Mouse (Mus musculus): ENCODE measurements around the gene Hecw2.

The Hecw2 gene

DNA sequence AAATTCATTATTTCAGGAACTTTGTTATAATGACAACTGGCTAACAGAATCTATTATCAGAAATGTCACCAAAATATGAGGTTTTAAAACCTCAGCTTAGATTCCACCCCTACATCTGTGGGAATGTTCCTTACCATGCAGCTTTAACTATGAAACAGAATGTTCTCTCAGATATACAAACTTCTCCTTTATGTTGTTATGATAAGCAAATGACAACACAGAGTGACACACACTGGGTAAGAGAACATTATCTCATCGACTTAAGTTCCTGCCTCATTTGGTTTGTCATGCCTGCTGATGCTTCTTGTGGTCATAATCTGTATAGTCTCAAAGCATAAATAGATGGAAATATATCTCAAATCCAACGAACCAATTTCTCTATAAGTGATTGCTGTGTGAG lies 312.5 kb downstream of the Hecw2 start:
- no peak for DNase-seq

DNA sequence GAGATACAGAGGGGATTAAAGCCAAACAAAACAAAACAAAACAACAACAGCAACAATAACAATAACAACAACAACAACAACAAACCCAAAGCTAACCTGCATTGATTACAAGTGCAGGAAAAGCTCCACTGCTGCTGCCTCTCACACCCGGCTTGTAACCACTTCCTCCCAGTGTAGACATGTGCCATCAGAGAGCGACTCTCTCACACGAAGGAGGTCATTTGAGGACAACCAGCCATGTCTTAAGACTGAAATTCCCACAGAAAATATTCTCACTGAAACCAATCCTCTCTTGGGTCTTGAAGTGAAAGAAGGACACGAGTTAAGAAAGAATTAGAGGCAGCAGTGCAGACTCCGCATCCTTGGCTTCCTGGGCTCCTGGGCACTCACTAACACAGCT lies 319.0 kb downstream of the Hecw2 start:
- no peak for DNase-seq

DNA sequence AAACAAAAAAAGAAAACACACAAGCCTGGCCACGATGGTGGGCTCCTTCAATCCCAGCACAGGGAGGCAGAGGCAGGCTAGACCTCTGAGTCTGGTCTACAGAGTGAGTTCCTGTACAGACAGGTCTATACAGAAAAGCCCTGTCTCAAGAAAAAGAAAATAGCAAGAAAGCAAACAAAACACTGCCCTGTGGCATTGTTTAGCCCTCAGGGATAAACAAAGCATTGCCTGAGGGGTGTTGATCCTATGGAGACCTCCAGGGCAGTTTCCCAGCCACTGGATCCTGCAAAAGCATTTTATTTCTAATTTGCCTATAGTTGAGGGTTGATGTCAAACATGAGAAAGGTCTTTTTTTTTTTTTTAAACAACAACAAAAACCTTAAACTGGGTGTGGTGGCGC lies 327.7 kb downstream of the Hecw2 start:
- DNase-seq = no peak

DNA sequence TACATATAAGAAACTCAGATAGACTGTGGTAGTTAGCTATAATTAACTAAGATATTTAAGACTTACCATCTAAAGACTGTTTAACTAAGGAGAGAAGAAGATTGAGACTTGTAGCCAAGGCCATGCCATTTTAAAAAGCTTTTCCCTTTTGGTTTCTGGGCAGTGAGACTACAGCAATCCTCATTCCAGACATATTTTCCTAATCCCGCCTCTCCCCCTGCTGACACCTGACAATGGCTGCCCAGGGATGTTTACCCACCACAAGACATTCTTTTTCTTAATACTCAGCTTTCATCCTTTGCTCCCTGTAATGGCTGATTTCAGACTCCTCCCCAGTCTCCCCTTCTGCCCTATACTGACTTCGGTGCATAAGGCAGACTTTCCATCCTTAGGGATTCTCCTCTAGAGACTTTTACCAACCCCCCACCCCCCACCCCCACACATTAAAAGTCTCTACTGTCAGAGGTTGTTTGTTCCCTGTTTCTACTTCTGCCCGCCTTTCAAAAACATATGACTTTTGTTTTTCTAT lies 328.5 kb downstream of the Hecw2 start:
- DNase-seq = no peak

DNA sequence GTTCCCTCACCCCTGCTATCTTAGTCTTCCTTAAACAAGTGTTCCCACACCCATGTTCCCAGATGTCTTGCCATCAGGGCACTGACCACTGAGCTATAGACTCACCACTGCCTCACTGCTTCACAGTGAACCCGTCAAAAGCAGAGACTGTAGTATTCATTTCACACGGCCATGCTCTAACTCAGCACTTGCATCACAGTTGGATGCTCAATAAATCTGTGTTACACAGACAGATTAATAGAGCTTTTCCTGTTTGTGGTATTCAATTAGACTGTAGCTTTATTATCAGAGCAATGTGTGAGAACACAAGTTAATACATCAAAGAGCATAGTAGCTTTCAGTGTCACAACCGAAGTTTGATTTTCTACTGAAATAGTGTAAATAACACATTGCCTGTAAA lies 330.9 kb downstream of the Hecw2 start:
- no peak for DNase-seq

DNA sequence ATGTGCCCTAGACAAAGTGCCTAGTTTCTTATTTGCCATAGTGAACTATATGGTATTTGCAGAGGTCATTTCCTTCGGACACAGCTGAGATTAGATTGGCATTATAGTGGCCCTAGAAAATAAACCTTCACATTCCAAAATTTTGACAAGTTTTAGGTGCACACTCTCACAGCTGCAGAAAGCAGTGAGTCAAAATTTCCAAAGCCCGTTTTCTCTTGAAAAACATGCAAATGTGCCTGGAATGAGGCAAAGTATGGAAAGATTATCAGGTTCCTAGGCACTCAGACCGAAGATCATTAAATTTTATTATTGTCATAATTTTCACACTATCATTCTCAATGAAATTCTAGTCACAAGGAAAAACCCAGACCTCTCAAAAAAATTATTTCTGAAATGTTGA lies 334.4 kb downstream of the Hecw2 start:
- no peak for DNase-seq

DNA sequence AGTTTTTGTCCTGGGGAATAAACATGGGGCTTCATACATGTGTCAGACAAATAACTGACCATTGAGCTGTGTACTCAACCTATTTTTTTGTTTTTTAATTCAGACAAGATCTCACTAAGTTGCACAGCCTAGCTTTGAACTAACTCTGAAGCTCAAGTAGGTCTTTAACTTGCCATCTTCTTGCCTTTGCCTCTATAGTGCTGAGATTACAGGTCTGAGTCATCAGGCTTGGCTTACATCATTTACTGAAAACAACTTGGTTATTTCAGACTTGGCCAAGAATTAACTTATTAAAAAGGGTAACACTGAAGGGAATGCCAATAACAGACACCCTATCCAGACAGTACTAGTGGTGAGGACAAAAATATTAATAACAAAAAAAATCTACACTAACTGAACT lies 335.8 kb downstream of the Hecw2 start:
- no peak for DNase-seq

DNA sequence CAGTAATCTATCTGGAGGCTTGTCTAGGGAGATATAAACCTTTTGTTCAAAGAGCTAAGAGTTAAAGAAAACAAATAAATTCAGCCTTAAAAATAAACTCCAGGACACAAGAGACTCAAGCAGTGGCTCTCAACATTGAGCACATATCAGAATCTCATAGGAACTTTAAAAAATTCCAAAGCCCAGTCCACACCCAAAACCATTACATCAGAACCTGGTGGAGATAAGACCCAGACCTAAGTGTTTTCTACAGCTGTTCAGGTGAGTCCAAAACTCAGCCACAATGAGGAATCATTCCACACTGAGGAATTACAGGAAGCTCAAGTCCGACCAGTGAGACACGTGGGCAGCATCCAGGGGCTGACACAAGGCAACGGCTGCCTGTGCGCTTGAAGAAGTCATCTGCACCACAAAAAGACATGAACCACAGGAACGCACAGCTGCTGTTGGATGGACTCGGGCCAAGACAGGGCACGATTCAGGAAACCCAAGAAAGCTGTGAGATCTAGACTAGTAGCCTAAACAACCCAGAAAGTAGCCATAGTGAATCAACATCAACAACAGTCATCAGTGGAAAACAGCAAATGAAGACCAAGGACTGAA lies 338.4 kb downstream of the Hecw2 start:
- peak; percentile 51 for DNase-seq

DNA sequence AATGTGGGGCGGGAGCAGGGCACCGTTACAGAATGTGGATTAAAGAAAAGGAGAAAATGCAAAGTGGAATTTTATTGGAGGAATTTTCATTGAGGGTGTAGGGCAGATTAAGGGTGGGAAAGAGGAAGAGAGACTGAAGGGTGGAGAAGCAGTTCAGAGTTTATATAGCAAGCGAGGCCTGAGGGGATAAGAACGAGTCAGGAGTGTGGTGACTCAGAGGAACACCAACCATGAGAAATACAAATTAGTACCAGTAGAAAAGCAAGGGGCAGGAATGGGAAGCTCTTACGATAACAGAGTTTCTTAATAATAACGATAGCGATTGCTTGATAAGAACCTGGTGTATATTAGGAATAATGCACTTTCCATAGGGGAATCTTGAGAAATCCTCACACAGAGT lies 339.2 kb downstream of the Hecw2 start:
- DNase-seq = no peak

DNA sequence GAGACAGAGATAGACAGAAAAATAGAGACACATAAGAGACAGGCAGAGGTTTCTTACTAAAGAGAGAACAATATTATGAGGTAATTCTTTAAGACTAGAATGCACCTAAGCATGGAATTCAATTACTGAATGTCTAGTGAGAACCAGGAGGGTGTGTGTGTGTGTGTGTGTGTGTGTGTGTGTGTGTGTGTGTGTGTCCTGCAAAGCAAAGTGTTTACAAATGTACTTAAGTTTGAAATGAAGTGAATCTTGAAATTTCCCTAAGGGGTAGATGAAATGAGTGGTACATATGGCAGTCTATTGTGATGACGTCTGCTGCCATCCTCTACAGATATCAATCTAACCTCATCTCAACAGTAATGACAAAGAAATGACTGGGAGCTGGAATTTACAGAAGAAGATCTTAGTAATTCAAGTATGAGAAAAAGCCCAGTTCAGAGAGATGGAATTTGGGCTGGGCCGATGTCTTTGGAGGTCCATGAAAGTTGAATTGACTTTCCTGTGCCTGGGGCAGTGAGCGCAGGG lies 342.8 kb downstream of the Hecw2 start:
- DNase-seq = no peak

DNA sequence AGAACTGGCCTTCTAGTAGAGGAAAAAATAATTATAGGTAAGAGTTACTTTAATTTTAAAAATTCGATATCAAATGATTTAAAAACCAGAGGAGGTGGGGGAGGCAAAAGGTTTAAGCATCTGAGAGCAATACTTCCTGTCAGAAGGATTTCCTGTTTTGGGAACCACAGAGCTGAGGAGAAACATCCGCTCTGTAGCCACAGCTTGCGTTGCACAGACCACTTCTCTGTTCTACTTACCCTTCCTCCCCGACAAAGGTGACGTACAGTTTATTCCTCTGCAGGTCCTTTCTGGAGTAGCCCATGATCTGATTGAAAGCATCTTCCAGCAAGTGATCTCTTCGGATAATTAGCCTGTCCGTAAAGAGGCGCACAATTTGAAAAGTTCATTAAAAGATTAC lies 343.6 kb downstream of the Hecw2 start:
- DNase-seq = peak; percentile 83

DNA sequence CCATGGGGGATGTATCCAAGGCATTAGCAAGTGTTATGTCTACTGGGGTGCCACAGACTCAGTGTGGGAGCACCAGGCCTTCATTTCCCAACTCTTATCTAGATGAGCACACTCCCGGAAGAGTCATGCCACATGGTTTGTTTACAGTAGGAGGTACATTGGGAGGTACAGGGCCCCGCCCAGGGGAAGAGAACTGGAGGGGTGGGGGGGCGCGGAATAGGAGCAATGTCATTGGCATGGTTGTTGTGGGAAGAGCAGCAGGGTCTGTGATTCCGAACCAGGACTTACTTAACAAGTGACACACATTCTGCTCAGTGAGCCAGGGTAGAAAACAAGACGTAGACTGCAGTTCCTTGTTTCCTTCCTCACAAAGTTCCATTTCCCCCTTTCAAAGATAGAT lies 344.1 kb downstream of the Hecw2 start:
- peak; percentile 80 for DNase-seq

DNA sequence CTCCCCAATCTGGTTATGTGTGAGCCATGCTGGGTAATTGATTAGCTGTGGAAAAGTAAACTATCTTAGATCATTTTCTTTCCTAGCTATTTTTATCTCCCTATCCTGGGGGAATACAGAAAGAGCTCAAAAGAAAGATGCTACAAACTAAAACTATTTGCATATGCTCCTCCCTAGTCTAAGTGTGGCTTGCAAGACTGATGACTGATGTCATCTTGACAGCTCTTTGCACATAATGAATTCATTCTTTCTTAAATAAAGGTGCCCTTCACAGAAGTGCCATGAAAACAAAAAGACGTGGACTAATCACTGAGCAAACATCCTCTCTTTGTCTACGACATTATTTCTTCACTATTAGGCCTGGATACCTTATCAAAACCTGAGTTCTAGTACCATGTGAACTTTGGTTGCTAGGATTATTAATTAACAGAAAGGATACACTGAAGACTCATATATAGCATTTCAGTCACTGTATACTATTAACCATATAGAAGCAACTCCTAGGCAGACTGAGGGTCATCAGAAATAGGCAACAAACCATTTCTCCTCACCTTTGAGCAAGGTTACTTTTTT lies 348.2 kb downstream of the Hecw2 start:
- no peak for DNase-seq

DNA sequence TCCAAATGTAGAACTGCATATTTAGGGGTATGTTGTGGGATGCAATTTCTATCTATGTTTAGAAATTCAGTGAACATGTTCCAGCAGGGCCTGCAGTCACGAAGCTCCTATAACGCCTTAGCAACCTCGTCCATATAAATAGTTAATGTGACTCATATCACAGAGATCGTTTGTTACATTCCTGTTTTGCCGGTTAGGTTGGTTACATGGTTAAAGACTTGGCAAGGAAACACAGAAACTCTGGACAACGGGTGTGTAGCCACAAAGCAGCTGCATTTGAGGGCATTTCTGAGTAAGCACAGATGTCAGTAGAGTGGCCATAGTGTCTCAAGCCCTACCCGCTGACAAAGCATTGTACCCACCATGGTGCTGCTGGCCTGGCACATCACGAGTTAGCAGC lies 349.1 kb downstream of the Hecw2 start:
- peak; percentile 59 for DNase-seq

DNA sequence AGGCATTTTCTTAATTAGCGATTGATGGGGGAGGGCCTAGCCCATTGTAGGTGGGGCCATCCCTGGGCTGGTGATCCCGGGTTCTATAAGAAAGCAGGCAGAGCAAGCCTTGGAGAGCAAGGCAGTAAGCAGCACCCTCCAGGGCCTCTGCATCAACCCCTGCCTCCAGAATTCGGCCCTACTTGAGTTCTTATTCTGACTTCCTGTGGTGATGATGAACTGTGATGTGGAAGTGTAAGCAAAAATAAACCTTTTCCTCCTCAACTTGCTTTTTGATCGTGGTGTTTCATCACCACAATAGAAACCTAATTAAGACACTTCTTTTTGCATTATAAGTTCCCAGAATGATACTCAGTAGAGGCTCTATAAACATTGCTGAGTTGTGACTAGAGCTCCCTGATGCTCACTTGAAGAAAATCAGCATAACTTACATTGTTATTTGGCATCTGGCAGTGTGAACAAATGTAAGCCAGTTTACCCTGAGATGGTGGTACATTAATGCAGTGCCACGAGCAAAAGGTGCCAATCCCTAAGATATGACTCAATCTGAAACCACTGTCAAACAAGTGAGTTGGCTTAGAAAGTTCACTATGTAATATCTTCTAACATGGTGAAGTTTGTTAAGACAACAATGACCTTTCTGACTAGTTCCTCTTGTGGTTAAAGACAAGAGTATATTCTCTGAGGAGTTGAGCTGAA lies 349.9 kb downstream of the Hecw2 start:
- no peak for DNase-seq

DNA sequence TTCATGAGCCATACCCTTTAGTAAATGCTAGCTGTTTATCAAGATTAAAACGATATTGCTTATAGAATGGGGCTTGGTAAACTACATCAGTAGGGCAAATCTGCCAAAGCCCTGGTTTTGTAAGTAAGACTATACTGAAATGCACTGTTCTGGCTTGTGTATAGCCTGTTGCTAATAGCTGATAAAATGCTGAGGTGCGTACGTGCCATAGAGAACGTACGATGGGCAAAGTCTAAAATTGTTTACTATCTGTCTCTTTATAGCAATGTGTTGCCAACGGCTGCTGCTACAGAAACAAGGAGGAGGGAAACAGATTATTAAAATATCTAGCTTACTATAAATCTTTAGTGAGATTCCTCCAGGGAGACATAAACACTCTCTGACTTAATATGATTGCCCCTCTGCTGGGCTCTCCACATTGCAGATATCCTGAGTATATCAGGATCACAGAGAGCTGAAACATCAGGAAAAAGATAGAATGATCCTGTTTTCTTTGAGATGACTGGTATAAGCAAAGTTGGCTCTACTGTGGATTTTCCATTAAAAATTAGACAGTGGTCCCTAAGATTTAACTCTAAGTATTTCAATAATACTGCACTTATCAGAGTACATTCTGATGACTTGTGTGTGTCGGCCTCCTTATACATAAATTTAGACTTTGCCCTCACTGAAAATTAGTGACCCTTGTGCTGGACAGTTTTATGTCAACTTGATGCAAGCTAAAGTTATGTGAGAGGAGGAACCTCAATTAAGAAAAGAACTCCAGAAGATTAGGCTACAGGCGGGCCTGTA lies 350.6 kb downstream of the Hecw2 start:
- DNase-seq = no peak

DNA sequence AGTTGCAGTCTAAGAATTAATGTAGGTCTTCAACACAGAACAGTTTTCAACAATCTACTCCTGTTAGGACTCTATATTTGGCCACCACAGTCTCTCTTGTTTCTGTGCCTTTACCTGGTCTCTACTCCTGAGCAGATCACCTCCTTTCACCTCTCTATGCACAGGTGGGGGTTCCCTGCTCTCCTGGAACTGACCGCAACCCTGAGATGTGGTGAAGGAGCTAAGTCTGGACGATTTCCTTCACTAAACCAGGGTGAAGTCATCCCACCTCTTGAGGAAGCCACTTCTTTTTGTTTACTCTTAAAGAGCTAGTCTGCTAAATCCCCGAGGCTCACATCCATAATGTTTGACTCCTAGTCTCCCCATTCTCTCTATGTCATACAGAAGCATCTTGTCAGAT lies 351.9 kb downstream of the Hecw2 start:
- no peak for DNase-seq

DNA sequence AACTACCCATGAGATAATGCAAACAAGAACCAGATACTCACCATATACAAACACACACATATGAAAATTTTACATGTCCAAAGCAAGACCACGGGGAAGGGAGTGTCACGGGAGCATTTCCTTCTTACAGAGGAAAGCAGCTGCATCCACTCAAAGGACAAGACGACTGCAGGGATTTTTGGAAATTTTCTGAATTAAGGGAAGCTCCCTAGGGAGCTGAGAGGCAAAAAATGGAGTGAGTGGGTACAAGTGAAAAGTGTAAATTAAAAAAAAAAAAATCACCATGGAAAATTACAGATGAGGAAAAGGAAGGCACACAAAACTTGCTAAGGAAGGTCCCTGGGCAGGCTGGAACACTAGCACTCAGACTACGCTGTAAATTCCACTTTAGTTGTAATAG lies 353.9 kb downstream of the Hecw2 start:
- DNase-seq = no peak

DNA sequence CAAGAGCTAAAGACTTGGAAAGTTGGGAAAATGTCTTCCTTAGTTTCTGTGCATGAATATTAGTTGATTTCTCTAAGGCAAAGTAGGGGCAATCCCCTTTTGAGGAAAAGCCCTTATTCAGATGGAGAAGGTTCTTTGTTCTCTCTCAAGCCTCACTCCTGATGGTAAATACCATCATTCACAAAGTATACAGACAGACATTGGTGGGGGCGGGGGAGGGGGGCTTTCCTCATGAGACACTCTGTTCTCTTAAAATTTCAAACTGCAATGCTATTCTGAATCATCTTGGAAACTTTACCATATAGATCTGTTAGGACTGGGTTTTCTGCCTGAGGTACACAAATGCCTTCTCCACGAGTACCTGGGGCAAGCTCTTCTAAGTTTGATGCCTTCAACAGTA lies 355.6 kb downstream of the Hecw2 start:
- DNase-seq = no peak

DNA sequence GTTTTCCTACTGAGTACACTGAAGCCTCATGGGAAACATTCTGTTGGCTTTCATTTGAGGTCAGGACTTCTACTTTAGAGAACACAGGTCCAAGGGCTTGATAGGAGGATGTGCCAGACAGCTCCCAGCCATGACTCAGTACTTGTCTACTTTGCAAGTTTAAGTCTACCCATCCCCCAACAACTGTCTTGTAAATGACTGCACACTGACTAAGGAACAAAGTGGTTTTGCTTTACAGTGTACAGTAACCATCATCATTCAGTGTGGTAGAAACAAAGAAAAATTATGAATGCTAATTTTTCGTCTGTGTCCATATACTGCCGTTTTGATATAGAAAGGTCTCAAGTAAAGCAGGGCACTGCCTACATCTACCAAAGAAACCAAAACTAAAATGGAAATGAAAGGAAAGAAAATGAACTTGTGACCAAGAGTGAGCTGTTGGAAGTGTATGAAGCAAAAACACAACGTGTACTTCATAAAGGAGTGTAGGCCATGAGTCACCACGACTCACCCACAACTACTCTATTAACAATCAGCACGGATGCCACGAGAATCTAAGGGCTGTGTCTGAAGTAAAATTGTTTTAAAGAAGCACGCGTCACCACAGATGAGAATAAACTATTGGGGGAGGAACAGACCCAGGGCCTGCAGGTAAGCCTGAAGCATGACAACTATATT lies 356.6 kb downstream of the Hecw2 start:
- no peak for DNase-seq

DNA sequence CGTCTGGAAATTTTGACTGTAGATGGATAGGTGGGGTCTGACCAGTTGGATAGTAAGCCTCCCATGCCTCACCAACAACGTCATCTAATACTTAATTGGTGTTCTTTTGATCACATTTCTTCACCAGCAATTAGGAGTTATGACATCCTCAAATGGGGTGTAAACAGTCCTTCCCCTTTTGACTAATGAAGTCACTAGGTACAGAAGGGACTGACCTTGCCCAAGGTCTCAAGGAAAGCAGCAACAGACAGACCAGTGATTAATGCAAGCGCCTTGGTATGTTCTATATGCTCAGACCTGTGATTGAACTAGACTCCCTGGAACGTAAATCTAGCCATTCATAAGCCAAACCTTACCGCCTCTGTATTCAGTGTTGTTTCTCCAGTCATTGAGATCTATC lies 364.7 kb downstream of the Hecw2 start:
- DNase-seq = no peak

DNA sequence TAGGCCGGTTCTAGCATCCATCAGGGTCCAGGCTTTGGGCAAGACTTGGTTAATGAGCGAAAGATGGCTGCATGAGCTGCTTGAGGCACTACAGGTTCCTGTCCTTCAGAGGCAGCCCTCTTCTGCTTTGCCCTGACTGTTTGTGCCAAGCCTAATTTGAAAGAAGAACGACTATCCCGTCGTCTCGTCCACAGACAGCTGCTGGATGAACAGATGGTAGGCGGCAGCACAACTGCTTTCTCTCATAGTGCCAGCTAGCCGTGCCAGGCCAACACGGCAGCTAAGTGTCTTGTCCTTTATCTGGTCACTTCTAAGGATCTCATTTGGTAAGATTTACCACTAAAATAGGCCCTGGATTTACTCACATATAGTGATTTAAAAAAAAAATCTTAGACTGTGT lies 365.9 kb downstream of the Hecw2 start:
- no peak for DNase-seq

Data from lung, postnatal 36 days (tissue).